ENCODE assay signal across 8 mouse cellular contexts in genomic region chr10:61147157-61148040, GRCm38 (mm10). TPM values are rescaled to one million over a fixed set of nuclear protein-coding genes. Genes with fewer than 3 reads are reported as not detected.
DNase-seq lines count a peak whose midpoint lies in the region; ATAC-seq and TF ChIP-seq lines count a peak whose summit lies in the region.

Gene Sgpl1, minus strand, starts transcription at chr10:61147703.

- peaks cover 3 to 41% of the 10 kb centered on the region in 2 experiments; a peak in 3 of 4 replicates for H3K4me1 ChIP-seq in CH12.LX (ENCODE audit: control insufficient read depth in 1 of 2, insufficient read depth in 2 of 2)
- peaks cover 10% of the 10 kb centered on the region for H3K4me1 ChIP-seq in forebrain, embryonic 13.5 days
- H3K4me1 ChIP-seq in liver, postnatal 0 days (ENCODE audit: insufficient read depth) = peaks cover 18% of the 10 kb centered on the region
- peaks cover 8% of the 10 kb centered on the region; the same call in 1 of the 2 replicates for H3K4me1 ChIP-seq in neural tube, embryonic 14.5 days (ENCODE audit: control insufficient read depth, insufficient read depth, low read length)

- TF ChIP-seq RAD21 in CH12.LX (IDR thresholded peaks at IDR 0.05; ENCODE audit: low read depth, low read length) = peak; percentile 24

- peak; percentile 77 for TF ChIP-seq POLR2A in CH12.LX (IDR thresholded peaks at IDR 0.05; ENCODE audit: low read depth, low read length)

- H3K9me3 ChIP-seq in CH12.LX (replicated peaks; ENCODE audit: low read length) = no peaks in the 10 kb centered on the region
- H3K9me3 ChIP-seq in forebrain, embryonic 13.5 days (replicated peaks) = no peaks in the 10 kb centered on the region
- H3K9me3 ChIP-seq in liver, postnatal 0 days (ENCODE audit: low read length) = no peaks in the 10 kb centered on the region
- no peaks in the 10 kb centered on the region for H3K9me3 ChIP-seq in neural tube, embryonic 14.5 days (ENCODE audit: control insufficient read depth, low read length)

- H3K27ac ChIP-seq in CH12.LX (ENCODE audit: insufficient read depth, low read depth) = peak within 1 kb of the TSS; percentile 34
- peak within 1 kb of the TSS; percentile 97 for H3K27ac ChIP-seq in forebrain, embryonic 13.5 days
- H3K27ac ChIP-seq in liver, postnatal 0 days (ENCODE audit: low read depth) = peak within 1 kb of the TSS; percentile 92
- peak within 1 kb of the TSS; percentile 90 for H3K27ac ChIP-seq in neural tube, embryonic 14.5 days (ENCODE audit: low read depth, low read length)

- peaks cover 0 to 10% of the 10 kb centered on the region in 2 experiments for H3K36me3 ChIP-seq in CH12.LX (replicated peaks in 1 of 2; ENCODE audit: control insufficient read depth in 1 of 2, insufficient read depth in 1 of 2, low read length in 1 of 2)
- 0 out of 2 replicates have a peak, but pooled peaks cover 3% of the 10 kb centered on the region for H3K36me3 ChIP-seq in forebrain, embryonic 13.5 days (ENCODE audit: poor library complexity, severe bottlenecking)
- 0 out of 2 replicates have a peak, but pooled peaks cover 2% of the 10 kb centered on the region for H3K36me3 ChIP-seq in liver, postnatal 0 days (replicated peaks; ENCODE audit: insufficient read depth, low read length)
- H3K36me3 ChIP-seq in neural tube, embryonic 14.5 days (ENCODE audit: control insufficient read depth, insufficient read depth, low read length) = no peaks in the 10 kb centered on the region

- in situ Hi-C loops in CH12.LX (cut with MboI; ENCODE audit: low pct_ligation_motif_present, low pct_unique_long_range_greater_than_20kb, low sequenced_read_pairs) = no loop called here

- DNase-seq in CH12.LX (ENCODE audit: extremely low read depth) = peak; percentile 85
- DNase-seq in c-Kit-positive CD71-positive TER-119-positive erythroid progenitor cells, embryonic 14.5 days (ENCODE audit: low spot score) = peak; percentile 79
- DNase-seq in heart, postnatal 10 days = peak; percentile 91 to 93
- peak; percentile 64 for DNase-seq in large intestine, adult 2 months (ENCODE audit: low read depth, low spot score)
- peak; percentile 96 for DNase-seq in liver, postnatal 0 days
- DNase-seq in testis, postnatal 10 days (ENCODE audit: low spot score) = peak; percentile 95

- ATAC-seq in forebrain, embryonic 13.5 days = peak; percentile 89
- peak; percentile 91 for ATAC-seq in liver, postnatal 0 days
- ATAC-seq in neural tube, embryonic 14.5 days (ENCODE audit: low read depth) = peak; percentile 90

- dilution Hi-C loops in CH12.LX (cut with MboI; ENCODE audit: extremely low pct_ligation_motif_present, extremely low pct_unique_long_range_greater_than_20kb, low sequenced_read_pairs) = no loop called here

- peak; percentile 18 to 77; a peak in 3 of 4 replicates for TF ChIP-seq CTCF in CH12.LX (conservative IDR thresholded peaks at IDR 0.05 in 1 of 2, IDR thresholded peaks at IDR 0.05 in 1 of 2; ENCODE audit: low read depth in 2 of 2, low read length in 2 of 2)
- TF ChIP-seq CTCF in liver, postnatal 0 days (IDR thresholded peaks at IDR 0.05; ENCODE audit: low read depth) = peak; percentile 93

- no peak for TF ChIP-seq EP300 in CH12.LX (IDR thresholded peaks at IDR 0.05; ENCODE audit: low read length)
- TF ChIP-seq EP300 in liver, postnatal 0 days (IDR thresholded peaks at IDR 0.05; ENCODE audit: low read depth) = no peak

- H3K27me3 ChIP-seq in CH12.LX (replicated peaks) = no peaks in the 10 kb centered on the region
- no peaks in the 10 kb centered on the region for H3K27me3 ChIP-seq in forebrain, embryonic 13.5 days
- no peaks in the 10 kb centered on the region for H3K27me3 ChIP-seq in liver, postnatal 0 days (ENCODE audit: insufficient read depth, low read length)
- no peaks in the 10 kb centered on the region for H3K27me3 ChIP-seq in neural tube, embryonic 14.5 days (ENCODE audit: control insufficient read depth, insufficient read depth, low read length)

- H3K9ac ChIP-seq in CH12.LX (ENCODE audit: insufficient read depth, low read depth) = peak within 1 kb of the TSS; percentile 75
- H3K9ac ChIP-seq in forebrain, embryonic 13.5 days = peak within 1 kb of the TSS; percentile 96
- peak within 1 kb of the TSS; percentile 82 for H3K9ac ChIP-seq in liver, postnatal 0 days (replicated peaks)
- peak within 1 kb of the TSS; percentile 82 for H3K9ac ChIP-seq in neural tube, embryonic 14.5 days (replicated peaks; ENCODE audit: low read depth, low read length)

- H3K79me2 ChIP-seq in CH12.LX (replicated peaks; ENCODE audit: control insufficient read depth, extremely low read depth, insufficient read depth, poor library complexity, severe bottlenecking) = peaks cover 14% of the 10 kb centered on the region

- under 1% methylated on average over 78 of the region's 82 CpGs for WGBS in forebrain, embryonic 13.5 days
- WGBS in large intestine, adult 2 months = under 1% methylated on average over 78 of the region's 82 CpGs
- 1% methylated on average over 57 of the region's 82 CpGs for WGBS in liver, postnatal 0 days (ENCODE audit: insufficient replicate concordance)
- WGBS in neural tube, embryonic 14.5 days = under 1% methylated on average over 69 of the region's 82 CpGs

- peak within 1 kb of the TSS; percentile 78 to 94 (median 87) for H3K4me3 ChIP-seq in CH12.LX (replicated peaks in 1 of 3; ENCODE audit: low read depth in 2 of 3, low read length in 2 of 3, poor library complexity in 1 of 3)
- H3K4me3 ChIP-seq in forebrain, embryonic 13.5 days = peak within 1 kb of the TSS; percentile 88
- peak within 1 kb of the TSS; percentile 71 for H3K4me3 ChIP-seq in liver, postnatal 0 days (ENCODE audit: low read depth, low read length)
- H3K4me3 ChIP-seq in neural tube, embryonic 14.5 days (ENCODE audit: low read depth, low read length) = peak within 1 kb of the TSS; percentile 69

- intact Hi-C loops in heart, postnatal 10 days (cut with DNase I) = no loop called here

- peak within 1 kb of the TSS; percentile 58 for H3K4me2 ChIP-seq in CH12.LX (ENCODE audit: insufficient read depth, low read depth, poor library complexity, severe bottlenecking)
- peak within 1 kb of the TSS; percentile 93 for H3K4me2 ChIP-seq in forebrain, embryonic 13.5 days
- peak within 1 kb of the TSS; percentile 95 for H3K4me2 ChIP-seq in liver, postnatal 0 days (ENCODE audit: low read depth, low read length)
- peak within 1 kb of the TSS; percentile 65 for H3K4me2 ChIP-seq in neural tube, embryonic 14.5 days (ENCODE audit: low read depth, low read length)

TF ChIP-seq in CH12.LX, 34 proteins besides CTCF, POLR2A, EP300 and RAD21 (continues in another document):
- TF ChIP-seq CHD1 (IDR thresholded peaks at IDR 0.05; ENCODE audit: low read depth, low read length) (no peak), MAFK (IDR thresholded peaks at IDR 0.05; ENCODE audit: insufficient replicate concordance, low read length) (no peak), PAX5 (IDR thresholded peaks at IDR 0.05; ENCODE audit: low read length) (no peak), TBP (conservative IDR thresholded peaks at IDR 0.05; ENCODE audit: low read depth, low read length) (no peak), RCOR1 (conservative IDR thresholded peaks at IDR 0.05; ENCODE audit: low read depth, low read length) (0 out of 2 replicates have a peak, but pooled peaks have one; percentile 28), ZC3H11A (IDR thresholded peaks at IDR 0.05; ENCODE audit: low read depth, low read length) (no peak), SIN3A (IDR thresholded peaks at IDR 0.05; ENCODE audit: low read length) (peak; percentile 78), ZNF384 (IDR thresholded peaks at IDR 0.05; ENCODE audit: low read depth, low read length) (no peak), SMC3 (IDR thresholded peaks at IDR 0.05; ENCODE audit: low read depth, low read length) (peak; percentile 32), MYC (IDR thresholded peaks at IDR 0.05; ENCODE audit: low read depth, low read length) (no peak), NELFE (IDR thresholded peaks at IDR 0.05; ENCODE audit: low read depth, low read length) (peak; percentile 78), TCF12 (IDR thresholded peaks at IDR 0.05; ENCODE audit: low read depth, low read length) (peak; percentile 83), MAZ (IDR thresholded peaks at IDR 0.05; ENCODE audit: low read depth, low read length) (peak; percentile 62; the same call in 1 of the 2 replicates), POLR2AphosphoS2 (IDR thresholded peaks at IDR 0.05; ENCODE audit: low read depth, low read length) (peak; percentile 54; the same call in 1 of the 2 replicates), ZMIZ1 (IDR thresholded peaks at IDR 0.05; ENCODE audit: low read depth, low read length) (peak; percentile 90), USF2 (conservative IDR thresholded peaks at IDR 0.05; ENCODE audit: low read depth, low read length) (no peak), KAT2A (IDR thresholded peaks at IDR 0.05; ENCODE audit: insufficient replicate concordance, low read length) (0 out of 2 replicates have a peak, but pooled peaks have one; percentile 24), UBTF (IDR thresholded peaks at IDR 0.05; ENCODE audit: low read depth, low read length) (peak; percentile 95), CHD2 (IDR thresholded peaks at IDR 0.05; ENCODE audit: low read length) (no peak), MAX (IDR thresholded peaks at IDR 0.05; ENCODE audit: low read length) (no peak), GABPA (IDR thresholded peaks at IDR 0.05; ENCODE audit: insufficient replicate concordance, low read depth, low read length) (no peak), HCFC1 (IDR thresholded peaks at IDR 0.05; ENCODE audit: low read depth, low read length) (no peak), MXI1 (IDR thresholded peaks at IDR 0.05; ENCODE audit: low read depth, low read length) (peak; percentile 55; the same call in 1 of the 2 replicates), USF1 (IDR thresholded peaks at IDR 0.05; ENCODE audit: low read depth, low read length) (peak; percentile 26), IRF4 (IDR thresholded peaks at IDR 0.05; ENCODE audit: low read depth, low read length) (0 out of 2 replicates have a peak, but pooled peaks have one; percentile 46), ETS1 (conservative IDR thresholded peaks at IDR 0.05; ENCODE audit: low read depth, low read length) (peak; percentile 40; the same call in 1 of the 2 replicates), ZKSCAN1 (IDR thresholded peaks at IDR 0.05; ENCODE audit: borderline replicate concordance, low read depth, low read length) (no peak)

RNA-seq across cellular contexts. Expression of gene Sgpl1, which starts in this region (rescaled TPM):
- total RNA-seq in CH12.LX (2012; rRNA removed) (40.6 and 48.3 TPM in 2 replicates), CH12.LX (2014; rRNA removed) (52.1 and 56.6 TPM in 2 replicates)
- 55.4 and 57.2 TPM in 2 replicates for polyA plus RNA-seq in CH12.LX (2012; ENCODE audit: insufficient read length, low read depth)
- 53.5 and 62.3 TPM in 2 replicates for polyA plus RNA-seq in forebrain, embryonic 13.5 days (2015; fragmentation: Nextera tagmentation; extraction: Ambion mirVana)
- total RNA-seq in heart, postnatal 10 days (2021) = 10 to 100 TPM; 22.3 to 32.7 TPM
- 58.0 and 161 TPM in 2 replicates for polyA plus RNA-seq in large intestine, adult 2 months (2012; rRNA removed)
- 16.2 and 16.9 TPM in 2 replicates for polyA plus RNA-seq in liver, postnatal 0 days (2015; fragmentation: Nextera tagmentation; extraction: Ambion mirVana)
- 47.9 and 66.5 TPM in 2 replicates for polyA plus RNA-seq in neural tube, embryonic 14.5 days (2014; fragmentation: Nextera tagmentation; extraction: Ambion mirVana)

Comparison
In these comparisons a context has a peak if more than half of its experiments do, and no peak if none do; other contexts are left out.
1. Peak in every context shown above with its lines: DNase-seq, ATAC-seq, H3K4me3 ChIP-seq and H3K27ac ChIP-seq.
2. H3K27ac ChIP-seq: peak in every context shown above with its lines; median percentile 97 in forebrain, embryonic 13.5 days; 92 in liver, postnatal 0 days; 90 in neural tube, embryonic 14.5 days; 34 in CH12.LX.